Mouse (Mus musculus): Measurements from ENCODE around the gene Slc6a9. TPM values are rescaled to one million over a fixed set of nuclear protein-coding genes. Genes with fewer than 3 reads are reported as not detected.

Slc6a9 gene
- polyA plus RNA-seq, 1 experiment from 2014 or later = 12.3 TPM

GRCm38 (mm10) chr4:117867823-117868222, 33.5 kb downstream of the Slc6a9 start:
- no peak overlapping the region for H3K27ac ChIP-seq (ENCODE audit: low read length)
- WGBS = 15% methylated on average over 24 of the region's 24 CpGs
- H3K4me3 ChIP-seq (ENCODE audit: low read length) = no peak overlapping the region
- no peaks in the 10 kb centered on the region for H3K36me3 ChIP-seq (ENCODE audit: insufficient read depth, low read length)
- no peaks in the 10 kb centered on the region for H3K9me3 ChIP-seq (ENCODE audit: low read length)
- H3K9ac ChIP-seq (replicated peaks; ENCODE audit: low read length) = no peak overlapping the region
- no peak for ATAC-seq (ENCODE audit: low FRiP score, low TSS enrichment)
- H3K4me1 ChIP-seq (ENCODE audit: insufficient read depth, low read length) = peaks cover 21% of the 10 kb centered on the region
- no peaks in the 10 kb centered on the region for H3K27me3 ChIP-seq (ENCODE audit: insufficient read depth, low read length)
- peak overlapping the region; percentile 28; the same call in 1 of the 2 replicates for H3K4me2 ChIP-seq (replicated peaks; ENCODE audit: low read depth, low read length)

- H3K4me3 ChIP-seq (ENCODE audit: low read length) = no peak overlapping the region
- H3K36me3 ChIP-seq (ENCODE audit: insufficient read depth, low read length) = peaks cover 5% of the 10 kb centered on the region; the same call in 1 of the 2 replicates
- peaks cover 24% of the 10 kb centered on the region for H3K4me1 ChIP-seq (ENCODE audit: insufficient read depth, low read length)
- H3K9ac ChIP-seq (replicated peaks; ENCODE audit: low read length) = no peak overlapping the region
- whole genome bisulfite sequencing = 66% methylated on average over 9 of the region's 9 CpGs
- no peak overlapping the region for H3K27ac ChIP-seq (ENCODE audit: low read length)
- H3K4me2 ChIP-seq (replicated peaks; ENCODE audit: low read depth, low read length) = no peak overlapping the region
- no peaks in the 10 kb centered on the region for H3K27me3 ChIP-seq (ENCODE audit: insufficient read depth, low read length)
- H3K9me3 ChIP-seq (ENCODE audit: low read length) = no peaks in the 10 kb centered on the region
- ATAC-seq (ENCODE audit: low FRiP score, low TSS enrichment) = no peak
Observed at GRCm38 (mm10) chr4:117869317-117869716, 35.0 kb downstream of the Slc6a9 start.

- H3K36me3 ChIP-seq (ENCODE audit: insufficient read depth, low read length) = peaks cover 11% of the 10 kb centered on the region; the same call in 1 of the 2 replicates
- no peaks in the 10 kb centered on the region for H3K27me3 ChIP-seq (ENCODE audit: insufficient read depth, low read length)
- no peak overlapping the region for H3K4me3 ChIP-seq (ENCODE audit: low read length)
- no peak overlapping the region for H3K9ac ChIP-seq (replicated peaks; ENCODE audit: low read length)
- H3K27ac ChIP-seq (ENCODE audit: low read length) = no peak overlapping the region
- peaks cover 23% of the 10 kb centered on the region for H3K4me1 ChIP-seq (ENCODE audit: insufficient read depth, low read length)
- no peaks in the 10 kb centered on the region for H3K9me3 ChIP-seq (ENCODE audit: low read length)
- 36% methylated on average over 1 of the region's 1 CpGs for WGBS
- ATAC-seq (ENCODE audit: low FRiP score, low TSS enrichment) = no peak
- no peak overlapping the region for H3K4me2 ChIP-seq (replicated peaks; ENCODE audit: low read depth, low read length)
Observed at GRCm38 (mm10) chr4:117870437-117870836, 36.1 kb downstream of the Slc6a9 start.

GRCm38 (mm10) chr4:117871787-117872186, 37.5 kb downstream of the Slc6a9 start:
- Histone ChIP-seq H3K9me3 (ENCODE audit: low read length) (no peaks in the 10 kb centered on the region), H3K27ac (ENCODE audit: low read length) (no peak overlapping the region), H3K36me3 (ENCODE audit: insufficient read depth, low read length) (peaks cover 16% of the 10 kb centered on the region; the same call in 1 of the 2 replicates), H3K4me2 (replicated peaks; ENCODE audit: low read depth, low read length) (peak overlapping the region; percentile 59), H3K9ac (replicated peaks; ENCODE audit: low read length) (no peak overlapping the region), H3K27me3 (ENCODE audit: insufficient read depth, low read length) (no peaks in the 10 kb centered on the region), H3K4me3 (ENCODE audit: low read length) (no peak overlapping the region), H3K4me1 (ENCODE audit: insufficient read depth, low read length) (peaks cover 13% of the 10 kb centered on the region)
- ATAC-seq (ENCODE audit: low FRiP score, low TSS enrichment) = no peak; the same call in 1 of the 2 replicates
- WGBS = 42% methylated on average over 7 of the region's 7 CpGs

- Histone ChIP-seq H3K4me3 (ENCODE audit: low read length) (peak within 1 kb of the TSS; percentile 41), H3K36me3 (ENCODE audit: insufficient read depth, low read length) (peaks cover 16% of the 10 kb centered on the region; the same call in 1 of the 2 replicates), H3K27ac (ENCODE audit: low read length) (peak within 1 kb of the TSS; percentile 45; the same call in 1 of the 2 replicates), H3K9me3 (ENCODE audit: low read length) (no peaks in the 10 kb centered on the region), H3K4me1 (ENCODE audit: insufficient read depth, low read length) (peaks cover 13% of the 10 kb centered on the region), H3K27me3 (ENCODE audit: insufficient read depth, low read length) (no peaks in the 10 kb centered on the region), H3K4me2 (replicated peaks; ENCODE audit: low read depth, low read length) (peak within 1 kb of the TSS; percentile 59), H3K9ac (replicated peaks; ENCODE audit: low read length) (peak within 1 kb of the TSS; percentile 60; the same call in 1 of the 2 replicates)
- WGBS = 5% methylated on average over 14 of the region's 14 CpGs
- peak; percentile 43; the same call in 1 of the 2 replicates for ATAC-seq (ENCODE audit: low FRiP score, low TSS enrichment)
Observed at GRCm38 (mm10) chr4:117872471-117872886, 38.2 kb downstream of the Slc6a9 start, which contains the start of gene Ccdc24. Ccdc24 (minus strand) TSS chr4:117872557.

GRCm38 (mm10) chr4:117873615-117874014, 39.3 kb downstream of the Slc6a9 start:
- Histone ChIP-seq H3K4me2 (replicated peaks; ENCODE audit: low read depth, low read length) (no peak overlapping the region), H3K27me3 (ENCODE audit: insufficient read depth, low read length) (no peaks in the 10 kb centered on the region), H3K4me3 (ENCODE audit: low read length) (no peak overlapping the region), H3K4me1 (ENCODE audit: insufficient read depth, low read length) (peaks cover 17% of the 10 kb centered on the region), H3K9me3 (ENCODE audit: low read length) (no peaks in the 10 kb centered on the region), H3K27ac (ENCODE audit: low read length) (no peak overlapping the region), H3K9ac (replicated peaks; ENCODE audit: low read length) (no peak overlapping the region), H3K36me3 (ENCODE audit: insufficient read depth, low read length) (peaks cover 16% of the 10 kb centered on the region)
- no peak for ATAC-seq (ENCODE audit: low FRiP score, low TSS enrichment)
- WGBS = 90% methylated on average over 9 of the region's 9 CpGs

DNA sequence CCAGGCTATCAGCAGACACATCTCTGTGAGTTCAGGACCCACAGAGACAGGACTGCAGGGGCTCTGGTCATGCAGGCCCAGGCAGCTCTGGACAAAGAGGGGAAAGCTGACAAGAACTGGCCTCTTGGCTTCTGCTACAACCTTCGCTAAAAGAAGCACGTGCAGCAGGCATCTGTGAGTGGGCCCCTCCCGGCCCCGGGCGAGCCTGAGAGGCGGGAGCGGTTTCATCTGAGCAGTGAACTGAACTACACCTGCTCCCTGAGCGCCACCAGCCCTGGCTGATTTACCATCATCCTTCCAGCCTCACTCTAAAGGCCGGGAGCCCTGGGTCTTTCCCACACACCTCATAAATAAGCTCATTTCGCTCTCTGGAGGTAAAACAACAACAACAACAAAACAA, 44.0 kb downstream of the Slc6a9 start:
- no peak overlapping the region for H3K27ac ChIP-seq (ENCODE audit: low read length)
- peaks cover 15% of the 10 kb centered on the region for H3K4me1 ChIP-seq (ENCODE audit: insufficient read depth, low read length)
- no peaks in the 10 kb centered on the region for H3K9me3 ChIP-seq (ENCODE audit: low read length)
- no peak overlapping the region for H3K4me2 ChIP-seq (replicated peaks; ENCODE audit: low read depth, low read length)
- H3K9ac ChIP-seq (replicated peaks; ENCODE audit: low read length) = no peak overlapping the region
- no peaks in the 10 kb centered on the region for H3K27me3 ChIP-seq (ENCODE audit: insufficient read depth, low read length)
- no peak for ATAC-seq (ENCODE audit: low FRiP score, low TSS enrichment)
- peaks cover 19% of the 10 kb centered on the region for H3K36me3 ChIP-seq (ENCODE audit: insufficient read depth, low read length)
- H3K4me3 ChIP-seq (ENCODE audit: low read length) = no peak overlapping the region
- WGBS = 27% methylated on average over 10 of the region's 10 CpGs

DNA sequence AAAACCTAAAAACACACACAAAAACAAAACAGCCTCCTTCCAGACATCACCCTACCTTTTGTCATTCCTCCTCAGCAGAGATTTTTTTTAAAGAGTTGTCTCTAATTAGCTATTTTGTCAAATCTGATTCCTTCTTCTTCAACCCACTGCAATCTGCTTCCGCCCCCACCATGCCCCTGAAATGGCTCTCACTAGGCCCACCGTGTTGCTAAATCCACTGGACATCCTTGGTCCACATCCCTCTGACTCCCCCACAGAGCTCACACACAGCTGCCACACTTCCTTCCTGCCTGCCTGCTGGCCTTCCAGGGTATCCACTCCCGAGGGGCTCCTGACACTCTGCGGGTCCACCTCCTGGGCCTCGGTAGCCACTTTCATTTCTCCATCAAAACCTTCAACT, 44.4 kb downstream of the Slc6a9 start:
- 50% methylated on average over 5 of the region's 5 CpGs for WGBS
- H3K4me2 ChIP-seq (replicated peaks; ENCODE audit: low read depth, low read length) = no peak overlapping the region
- no peak overlapping the region for H3K4me3 ChIP-seq (ENCODE audit: low read length)
- H3K4me1 ChIP-seq (ENCODE audit: insufficient read depth, low read length) = peaks cover 19% of the 10 kb centered on the region
- H3K27ac ChIP-seq (ENCODE audit: low read length) = no peak overlapping the region
- peaks cover 15% of the 10 kb centered on the region for H3K36me3 ChIP-seq (ENCODE audit: insufficient read depth, low read length)
- ATAC-seq (ENCODE audit: low FRiP score, low TSS enrichment) = no peak
- no peak overlapping the region for H3K9ac ChIP-seq (replicated peaks; ENCODE audit: low read length)
- no peaks in the 10 kb centered on the region for H3K9me3 ChIP-seq (ENCODE audit: low read length)
- no peaks in the 10 kb centered on the region for H3K27me3 ChIP-seq (ENCODE audit: insufficient read depth, low read length)

DNA sequence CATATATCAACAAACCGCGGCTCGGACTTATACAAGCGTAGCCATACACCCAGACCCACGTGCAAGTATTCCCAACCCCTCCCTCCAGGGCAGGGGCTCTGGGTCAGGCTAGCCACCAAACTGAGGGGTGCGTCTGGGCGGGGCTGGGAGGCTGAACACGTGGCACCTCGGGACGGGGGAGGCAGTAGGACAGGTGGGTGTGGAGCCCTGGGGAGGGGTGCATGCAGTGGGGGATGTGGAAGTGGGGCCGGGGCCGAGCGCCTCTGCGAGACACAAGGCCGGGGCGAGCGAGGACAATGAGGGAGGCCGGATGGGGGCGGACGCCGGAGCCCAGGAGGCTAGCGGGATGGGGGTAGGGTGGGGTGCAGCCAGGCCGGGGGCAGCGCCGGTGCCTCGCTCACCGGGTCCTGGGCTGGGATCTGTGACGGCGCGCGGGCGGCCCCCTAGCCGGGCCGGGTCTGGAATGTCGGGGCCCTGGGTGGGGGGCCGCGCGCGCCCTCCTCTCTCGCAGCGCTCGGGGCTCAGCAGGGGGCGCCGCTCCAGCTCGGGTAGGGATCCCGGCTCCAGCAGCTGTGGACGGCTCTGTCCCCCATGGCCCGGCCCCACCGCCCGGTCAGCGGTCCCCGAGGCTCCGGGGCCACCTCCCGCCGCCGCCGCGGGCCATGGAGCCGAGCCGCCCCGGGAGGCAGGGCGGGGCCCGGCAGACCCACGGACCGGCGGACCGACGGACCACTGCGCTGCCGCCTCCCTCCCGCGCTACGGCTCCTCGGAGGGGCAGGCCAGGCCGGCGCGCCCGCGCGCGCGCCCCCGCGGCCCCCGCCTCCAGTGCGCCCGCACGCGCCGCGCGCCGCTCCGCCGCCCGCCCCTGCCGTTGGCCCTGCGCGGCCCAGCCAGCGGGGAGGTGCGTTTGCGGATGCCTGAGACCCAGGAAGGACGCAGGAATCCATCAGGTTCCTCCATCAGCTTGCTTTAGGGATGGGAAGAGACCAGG, 48.7 kb downstream of the Slc6a9 start, which contains the start of gene B4galt2:
Gene B4galt2 (minus strand): TSS at position 787 of the 991 bp plus-strand sequence.
- peaks cover 11% of the 10 kb centered on the region for H3K36me3 ChIP-seq (ENCODE audit: insufficient read depth, low read length)
- peak; percentile 53 for ATAC-seq (ENCODE audit: low FRiP score, low TSS enrichment)
- H3K4me2 ChIP-seq (replicated peaks; ENCODE audit: low read depth, low read length) = peak within 1 kb of the TSS; percentile 91
- H3K4me1 ChIP-seq (ENCODE audit: insufficient read depth, low read length) = peaks cover 34% of the 10 kb centered on the region
- peak within 1 kb of the TSS; percentile 23; the same call in 1 of the 2 replicates for H3K27ac ChIP-seq (ENCODE audit: low read length)
- H3K9ac ChIP-seq (replicated peaks; ENCODE audit: low read length) = peak within 1 kb of the TSS; percentile 90
- no peaks in the 10 kb centered on the region for H3K27me3 ChIP-seq (ENCODE audit: insufficient read depth, low read length)
- under 1% methylated on average over 81 of the region's 103 CpGs for WGBS
- H3K4me3 ChIP-seq (ENCODE audit: low read length) = peak within 1 kb of the TSS; percentile 73
- no peaks in the 10 kb centered on the region for H3K9me3 ChIP-seq (ENCODE audit: low read length)
